Mouse (Mus musculus): ENCODE measurements around the gene Adarb1. TPM values are rescaled to one million over a fixed set of nuclear protein-coding genes. Genes with fewer than 3 reads are reported as not detected.

Gene Adarb1
- total and polyA plus RNA-seq, 3 experiments = 11.4 to 17.2 (median 17.1) TPM

DNA sequence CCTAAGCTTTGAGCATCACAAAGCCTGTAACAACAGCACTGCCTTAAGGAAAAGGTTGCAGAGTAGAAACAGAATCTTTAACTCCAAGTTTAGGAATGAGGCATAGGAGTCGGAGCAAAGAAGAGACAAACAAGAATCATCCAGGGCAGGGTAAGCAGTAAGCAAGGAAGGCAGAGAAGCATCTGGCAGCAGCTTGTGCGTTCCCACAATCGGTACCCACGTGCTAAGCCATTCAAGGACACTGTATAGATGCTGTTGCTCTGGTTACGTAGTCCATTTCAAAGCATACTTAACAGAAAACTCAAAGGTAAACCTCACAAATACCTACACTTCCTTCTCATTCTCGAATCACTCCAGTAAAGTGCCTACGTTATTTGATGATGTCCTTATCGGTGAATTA, 35.0 kb downstream of the Adarb1 start:
- 89% methylated on average over 8 of the region's 8 CpGs for WGBS

DNA sequence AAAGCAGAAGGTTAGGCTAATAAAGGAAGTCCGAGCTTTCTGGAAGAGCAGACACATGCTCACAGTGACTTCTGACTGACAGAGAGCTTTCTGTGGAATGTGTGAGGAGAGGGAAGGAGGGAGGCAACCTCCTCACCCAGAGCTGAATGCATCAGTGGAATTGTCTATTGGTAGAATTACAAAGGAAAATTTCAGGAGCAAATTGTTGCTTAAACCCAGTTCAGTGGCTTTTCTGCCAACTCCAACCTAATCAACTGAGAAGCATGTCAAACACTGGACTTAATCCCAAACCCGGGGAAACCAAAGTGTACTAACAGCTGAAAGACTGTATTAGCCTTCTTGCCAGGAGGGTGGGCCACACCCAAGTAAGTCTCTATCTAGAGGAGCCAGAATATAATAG, 36.9 kb downstream of the Adarb1 start:
- DNase-seq = no peak

More for the DNA sequence above, 35.0 kb downstream of the Adarb1 start:
- H3K4me1 ChIP-seq (ENCODE audit: control insufficient read depth, insufficient read depth, low read length) = peaks cover 18% of the 10 kb centered on the region
- DNase-seq = no peak
- no peak for TF ChIP-seq CTCF (IDR thresholded peaks at IDR 0.05)
- TF ChIP-seq POLR2A (IDR thresholded peaks at IDR 0.05; ENCODE audit: insufficient read depth, low read depth, low read length) = no peak
- no peak for TF ChIP-seq EP300 (IDR thresholded peaks at IDR 0.05; ENCODE audit: insufficient read depth, low read depth, low read length)
- no peak overlapping the region for H3K9ac ChIP-seq (ENCODE audit: low read depth, low read length)
- H3K36me3 ChIP-seq (ENCODE audit: control insufficient read depth, insufficient read depth, low read length) = peaks cover 10% of the 10 kb centered on the region
- intact Hi-C loops (cut with DNase I) = loop anchor here (1.0 kb wide), 1 partner anchor 35 kb away; the partner anchor contains the start of gene Adarb1
- no peak overlapping the region for H3K4me3 ChIP-seq
- H3K27ac ChIP-seq = no peak overlapping the region
- peaks cover 5% of the 10 kb centered on the region for H3K79me2 ChIP-seq (replicated peaks; ENCODE audit: control insufficient read depth, insufficient read depth, low read length)
- H3K27me3 ChIP-seq (ENCODE audit: control insufficient read depth, insufficient read depth, low read length) = no peaks in the 10 kb centered on the region

DNA sequence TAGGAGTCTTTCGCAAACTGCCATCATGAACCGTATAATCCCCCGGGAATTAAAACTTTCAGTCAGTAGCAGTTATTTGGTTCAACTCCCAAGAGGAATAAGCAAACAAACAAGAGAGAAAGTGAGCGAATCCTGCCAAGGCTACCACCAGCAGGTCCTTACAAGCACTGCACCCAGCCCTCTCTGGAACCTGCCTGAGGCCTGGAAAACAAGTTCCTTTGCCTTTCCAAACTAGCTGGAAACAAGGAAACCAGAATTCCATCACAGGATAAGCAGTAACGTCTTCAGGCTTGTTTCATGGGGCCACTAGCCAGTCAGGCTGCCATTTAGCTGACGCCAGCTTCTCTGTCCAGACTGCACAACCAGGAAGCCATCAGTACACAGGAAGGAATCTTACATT, 37.4 kb downstream of the Adarb1 start:
- intact Hi-C loops (cut with DNase I) = no loop called here
- TF ChIP-seq CTCF (IDR thresholded peaks at IDR 0.05) (peak; percentile 61), POLR2A (IDR thresholded peaks at IDR 0.05; ENCODE audit: insufficient read depth, low read depth, low read length) (no peak)
- peaks cover 5% of the 10 kb centered on the region for H3K79me2 ChIP-seq (replicated peaks; ENCODE audit: control insufficient read depth, insufficient read depth, low read length)
- peaks cover 19% of the 10 kb centered on the region for H3K4me1 ChIP-seq (ENCODE audit: control insufficient read depth, insufficient read depth, low read length)
- no peak overlapping the region for H3K4me3 ChIP-seq
- peaks cover 5% of the 10 kb centered on the region for H3K36me3 ChIP-seq (ENCODE audit: control insufficient read depth, insufficient read depth, low read length)
- H3K9ac ChIP-seq (ENCODE audit: low read depth, low read length) = no peak overlapping the region
- 40% methylated on average over 6 of the region's 6 CpGs for WGBS
- DNase-seq = peak in 1 of 2 experiments; percentile 37
- H3K27me3 ChIP-seq (ENCODE audit: control insufficient read depth, insufficient read depth, low read length) = no peaks in the 10 kb centered on the region
- H3K27ac ChIP-seq = peak overlapping the region; percentile 38

More for the DNA sequence above, 36.9 kb downstream of the Adarb1 start:
- peaks cover 5% of the 10 kb centered on the region for H3K79me2 ChIP-seq (replicated peaks; ENCODE audit: control insufficient read depth, insufficient read depth, low read length)
- peaks cover 18% of the 10 kb centered on the region for H3K4me1 ChIP-seq (ENCODE audit: control insufficient read depth, insufficient read depth, low read length)
- no peak overlapping the region for H3K4me3 ChIP-seq
- no peaks in the 10 kb centered on the region for H3K27me3 ChIP-seq (ENCODE audit: control insufficient read depth, insufficient read depth, low read length)
- intact Hi-C loops (cut with DNase I) = no loop called here
- peak overlapping the region; percentile 38 for H3K27ac ChIP-seq
- 29% methylated on average over 2 of the region's 2 CpGs for WGBS
- peaks cover 10% of the 10 kb centered on the region for H3K36me3 ChIP-seq (ENCODE audit: control insufficient read depth, insufficient read depth, low read length)
- H3K9ac ChIP-seq (ENCODE audit: low read depth, low read length) = no peak overlapping the region
- TF ChIP-seq EP300 (IDR thresholded peaks at IDR 0.05; ENCODE audit: insufficient read depth, low read depth, low read length) = no peak
- TF ChIP-seq POLR2A (IDR thresholded peaks at IDR 0.05; ENCODE audit: insufficient read depth, low read depth, low read length) = no peak
- TF ChIP-seq CTCF (IDR thresholded peaks at IDR 0.05) = no peak

DNA sequence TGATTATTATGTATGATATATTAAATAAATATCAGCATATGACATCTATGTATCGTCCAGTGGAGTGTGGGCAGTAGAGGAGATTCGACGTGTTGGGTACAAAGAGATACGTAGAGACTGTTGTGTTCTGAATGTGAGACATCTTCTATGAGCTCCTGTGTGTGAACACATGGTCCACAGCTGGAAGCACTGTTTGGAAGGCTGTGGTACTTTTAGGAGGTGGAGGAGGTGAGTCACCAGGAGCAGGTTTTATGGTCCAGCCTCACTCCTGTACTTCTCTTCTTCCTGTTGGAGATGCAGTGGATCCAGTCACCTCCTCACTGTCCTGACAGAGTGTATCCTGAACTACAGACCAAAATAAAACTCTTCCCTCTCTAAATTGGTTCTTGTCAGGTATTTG, 38.9 kb downstream of the Adarb1 start:
- DNase-seq = no peak
- WGBS = over 99% methylated on average over 4 of the region's 4 CpGs
- peaks cover 5% of the 10 kb centered on the region for H3K36me3 ChIP-seq (ENCODE audit: control insufficient read depth, insufficient read depth, low read length)
- peaks cover 19% of the 10 kb centered on the region for H3K4me1 ChIP-seq (ENCODE audit: control insufficient read depth, insufficient read depth, low read length)
- intact Hi-C loops (cut with DNase I) = no loop called here
- no peak overlapping the region for H3K4me3 ChIP-seq
- H3K27me3 ChIP-seq (ENCODE audit: control insufficient read depth, insufficient read depth, low read length) = no peaks in the 10 kb centered on the region
- TF ChIP-seq CTCF (IDR thresholded peaks at IDR 0.05) (no peak), EP300 (IDR thresholded peaks at IDR 0.05; ENCODE audit: insufficient read depth, low read depth, low read length) (no peak), POLR2A (IDR thresholded peaks at IDR 0.05; ENCODE audit: insufficient read depth, low read depth, low read length) (no peak)
- H3K79me2 ChIP-seq (replicated peaks; ENCODE audit: control insufficient read depth, insufficient read depth, low read length) = peaks cover 6% of the 10 kb centered on the region
- no peak overlapping the region for H3K9ac ChIP-seq (ENCODE audit: low read depth, low read length)
- H3K27ac ChIP-seq = peak overlapping the region; percentile 38; the same call in 1 of the 2 replicates

DNA sequence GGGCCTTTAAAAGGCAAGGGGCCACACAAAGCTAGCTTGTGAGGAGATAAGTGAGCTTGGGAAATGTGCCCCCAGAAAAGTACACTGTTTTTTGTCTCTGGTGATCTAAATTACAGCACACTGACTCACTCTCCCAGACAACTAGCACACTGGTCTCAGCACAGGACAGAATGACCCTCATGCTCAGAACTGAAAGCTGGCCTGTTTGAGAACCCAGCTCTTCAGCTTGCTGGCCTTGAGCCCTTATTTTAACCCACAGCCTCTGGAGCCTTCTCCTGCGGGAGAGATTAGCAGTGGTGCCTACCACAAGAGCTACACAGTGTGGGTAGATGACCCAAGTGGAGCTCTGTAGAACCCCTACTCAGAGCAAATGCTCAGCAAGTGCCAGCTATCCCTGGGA, 42.0 kb downstream of the Adarb1 start:
- no peak overlapping the region for H3K9ac ChIP-seq (ENCODE audit: low read depth, low read length)
- H3K4me3 ChIP-seq = no peak overlapping the region
- H3K4me1 ChIP-seq (ENCODE audit: control insufficient read depth, insufficient read depth, low read length) = peaks cover 24% of the 10 kb centered on the region
- no peaks in the 10 kb centered on the region for H3K27me3 ChIP-seq (ENCODE audit: control insufficient read depth, insufficient read depth, low read length)
- H3K36me3 ChIP-seq (ENCODE audit: control insufficient read depth, insufficient read depth, low read length) = no peaks in the 10 kb centered on the region
- peak overlapping the region; percentile 36 for H3K27ac ChIP-seq
- H3K79me2 ChIP-seq (replicated peaks; ENCODE audit: control insufficient read depth, insufficient read depth, low read length) = peaks cover 5% of the 10 kb centered on the region
- DNase-seq = no peak
- intact Hi-C loops (cut with DNase I) = no loop called here
- WGBS = 45% methylated on average over 1 of the region's 1 CpGs
- TF ChIP-seq CTCF (IDR thresholded peaks at IDR 0.05) (no peak), POLR2A (IDR thresholded peaks at IDR 0.05; ENCODE audit: insufficient read depth, low read depth, low read length) (no peak), EP300 (IDR thresholded peaks at IDR 0.05; ENCODE audit: insufficient read depth, low read depth, low read length) (no peak)

DNA sequence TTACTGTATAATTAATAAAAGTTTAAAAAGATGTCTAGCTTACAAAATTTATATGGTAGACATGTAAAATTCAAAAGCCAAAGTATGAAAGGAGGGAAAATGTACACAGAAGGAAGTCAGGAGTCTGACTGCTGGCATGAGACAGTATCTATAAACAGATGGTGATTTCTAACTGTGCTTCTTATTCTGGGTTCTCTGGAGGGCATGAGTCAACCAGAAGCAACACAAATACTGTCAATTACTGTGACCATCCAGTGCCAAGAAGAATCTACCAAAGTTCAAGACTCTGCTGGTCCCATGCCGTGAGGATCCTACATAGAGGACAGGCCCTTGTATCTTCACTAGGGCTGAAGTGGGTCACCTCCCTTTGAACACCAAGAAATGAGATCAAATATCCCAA, 43.1 kb downstream of the Adarb1 start:
- TF ChIP-seq EP300 (IDR thresholded peaks at IDR 0.05; ENCODE audit: insufficient read depth, low read depth, low read length) = no peak
- no peak for TF ChIP-seq CTCF (IDR thresholded peaks at IDR 0.05)
- TF ChIP-seq POLR2A (IDR thresholded peaks at IDR 0.05; ENCODE audit: insufficient read depth, low read depth, low read length) = no peak
- Histone ChIP-seq H3K27me3 (ENCODE audit: control insufficient read depth, insufficient read depth, low read length) (no peaks in the 10 kb centered on the region), H3K4me3 (no peak overlapping the region), H3K79me2 (replicated peaks; ENCODE audit: control insufficient read depth, insufficient read depth, low read length) (peaks cover 5% of the 10 kb centered on the region), H3K9ac (ENCODE audit: low read depth, low read length) (no peak overlapping the region), H3K4me1 (ENCODE audit: control insufficient read depth, insufficient read depth, low read length) (peaks cover 16% of the 10 kb centered on the region), H3K27ac (no peak overlapping the region), H3K36me3 (ENCODE audit: control insufficient read depth, insufficient read depth, low read length) (no peaks in the 10 kb centered on the region)
- 96% methylated on average over 1 of the region's 1 CpGs for WGBS
- no peak for DNase-seq
- intact Hi-C loops (cut with DNase I) = no loop called here

Measured in heart, adult 2 months (tissue).